Mouse (Mus musculus): Measurements from ENCODE around the gene Tex36. TPM values are rescaled to one million over a fixed set of nuclear protein-coding genes. Genes with fewer than 3 reads are reported as not detected.

Tex36 gene
- total RNA-seq, 1 experiment, result not detected

DNA sequence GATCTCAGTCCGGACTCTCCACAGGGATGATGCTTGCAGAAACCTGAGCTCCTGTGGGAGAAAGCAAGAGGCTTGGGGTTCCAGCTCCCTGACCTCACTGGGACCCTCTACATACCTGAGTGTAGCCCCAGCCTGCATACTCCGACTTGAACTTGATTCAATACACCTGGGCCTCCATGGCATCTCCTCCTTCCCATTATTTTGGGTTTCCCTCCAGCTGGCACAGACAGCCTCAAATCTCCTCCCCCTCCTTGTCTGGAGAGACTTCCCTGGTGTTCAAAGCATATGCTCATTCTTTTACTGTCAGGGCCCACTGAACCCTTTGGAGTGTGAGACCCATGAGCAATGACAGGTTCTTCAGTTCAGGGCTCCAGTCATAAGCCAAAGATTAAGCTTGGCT is 11.0 kb upstream of the Tex36 start:
- no peaks in the 10 kb centered on the region for H3K9me3 ChIP-seq (ENCODE audit: control insufficient read depth, insufficient read depth, low read depth, low read length)
- DNase-seq (ENCODE audit: low read depth, low spot score), result no peak
- H3K9ac ChIP-seq (ENCODE audit: insufficient read depth, low read depth, low read length, poor library complexity, severe bottlenecking), result no peak overlapping the region
- H3K27ac ChIP-seq (ENCODE audit: insufficient read depth, low read depth, low read length, poor library complexity, severe bottlenecking), result no peak overlapping the region
- in situ Hi-C loops (cut with MboI; ENCODE audit: low sequenced_read_pairs in 2 of 2, unreplicated experiment in 2 of 2), result no loop called here
- H3K4me3 ChIP-seq (ENCODE audit: insufficient read depth in 1 of 2, low read depth in 1 of 2, low read length in 2 of 2, poor library complexity in 1 of 2, severe bottlenecking in 1 of 2), result no peak overlapping the region
- TF ChIP-seq ZC3H11A (IDR thresholded peaks at IDR 0.05; ENCODE audit: borderline replicate concordance, low read depth, low read length) (no peak), HCFC1 (IDR thresholded peaks at IDR 0.05; ENCODE audit: borderline replicate concordance, insufficient read depth, low read length) (no peak), ZNF384 (IDR thresholded peaks at IDR 0.05; ENCODE audit: low read depth, low read length) (no peak), CHD2 (IDR thresholded peaks at IDR 0.05; ENCODE audit: low read depth, low read length) (no peak), MAFK (IDR thresholded peaks at IDR 0.05; ENCODE audit: insufficient read depth, low read depth, low read length) (no peak)
- no peaks in the 10 kb centered on the region for H3K4me1 ChIP-seq (ENCODE audit: control insufficient read depth in 2 of 2, insufficient read depth in 2 of 2, low read length in 2 of 2, poor library complexity in 1 of 2)
- H3K36me3 ChIP-seq (ENCODE audit: control insufficient read depth, insufficient read depth, low read length, poor library complexity, severe bottlenecking), result no peaks in the 10 kb centered on the region

GRCm38 (mm10) chr7:133609585-133609984 is 7.6 kb upstream of the Tex36 start:
- Histone ChIP-seq H3K9ac (ENCODE audit: insufficient read depth, low read depth, low read length, poor library complexity, severe bottlenecking) (no peak overlapping the region), H3K4me1 (ENCODE audit: control insufficient read depth in 2 of 2, insufficient read depth in 2 of 2, low read length in 2 of 2, poor library complexity in 1 of 2) (peaks cover 3 to 4% of the 10 kb centered on the region in 2 experiments; a peak in 3 of 4 replicates), H3K27ac (ENCODE audit: insufficient read depth, low read depth, low read length, poor library complexity, severe bottlenecking) (no peak overlapping the region), H3K9me3 (ENCODE audit: control insufficient read depth, insufficient read depth, low read depth, low read length) (no peaks in the 10 kb centered on the region), H3K4me3 (ENCODE audit: insufficient read depth in 1 of 2, low read depth in 1 of 2, low read length in 2 of 2, poor library complexity in 1 of 2, severe bottlenecking in 1 of 2) (no peak overlapping the region), H3K36me3 (ENCODE audit: control insufficient read depth, insufficient read depth, low read length, poor library complexity, severe bottlenecking) (no peaks in the 10 kb centered on the region)
- in situ Hi-C loops (cut with MboI; ENCODE audit: low sequenced_read_pairs in 2 of 2, unreplicated experiment in 2 of 2), result no loop called here
- no peak for DNase-seq (ENCODE audit: low read depth, low spot score)
- TF ChIP-seq CHD2 (IDR thresholded peaks at IDR 0.05; ENCODE audit: low read depth, low read length) (no peak), ZC3H11A (IDR thresholded peaks at IDR 0.05; ENCODE audit: borderline replicate concordance, low read depth, low read length) (no peak), HCFC1 (IDR thresholded peaks at IDR 0.05; ENCODE audit: borderline replicate concordance, insufficient read depth, low read length) (no peak), ZNF384 (IDR thresholded peaks at IDR 0.05; ENCODE audit: low read depth, low read length) (no peak), MAFK (IDR thresholded peaks at IDR 0.05; ENCODE audit: insufficient read depth, low read depth, low read length) (no peak)

GRCm38 (mm10) chr7:133608631-133609340 is 6.8 kb upstream of the Tex36 start:
- H3K36me3 ChIP-seq (ENCODE audit: control insufficient read depth, insufficient read depth, low read length, poor library complexity, severe bottlenecking), result no peaks in the 10 kb centered on the region
- DNase-seq (ENCODE audit: low read depth, low spot score), result no peak
- H3K4me1 ChIP-seq (ENCODE audit: control insufficient read depth in 2 of 2, insufficient read depth in 2 of 2, low read length in 2 of 2, poor library complexity in 1 of 2), result peaks cover 4 to 6% of the 10 kb centered on the region in 2 experiments; a peak in 3 of 4 replicates
- TF ChIP-seq ZC3H11A (IDR thresholded peaks at IDR 0.05; ENCODE audit: borderline replicate concordance, low read depth, low read length) (no peak), HCFC1 (IDR thresholded peaks at IDR 0.05; ENCODE audit: borderline replicate concordance, insufficient read depth, low read length) (no peak), MAFK (IDR thresholded peaks at IDR 0.05; ENCODE audit: insufficient read depth, low read depth, low read length) (no peak), CHD2 (IDR thresholded peaks at IDR 0.05; ENCODE audit: low read depth, low read length) (no peak), ZNF384 (IDR thresholded peaks at IDR 0.05; ENCODE audit: low read depth, low read length) (no peak)
- in situ Hi-C loops (cut with MboI; ENCODE audit: low sequenced_read_pairs in 2 of 2, unreplicated experiment in 2 of 2), result no loop called here
- no peak overlapping the region for H3K27ac ChIP-seq (ENCODE audit: insufficient read depth, low read depth, low read length, poor library complexity, severe bottlenecking)
- no peaks in the 10 kb centered on the region for H3K9me3 ChIP-seq (ENCODE audit: control insufficient read depth, insufficient read depth, low read depth, low read length)
- H3K4me3 ChIP-seq (ENCODE audit: insufficient read depth in 1 of 2, low read depth in 1 of 2, low read length in 2 of 2, poor library complexity in 1 of 2, severe bottlenecking in 1 of 2), result no peak overlapping the region
- no peak overlapping the region for H3K9ac ChIP-seq (ENCODE audit: insufficient read depth, low read depth, low read length, poor library complexity, severe bottlenecking)

DNA sequence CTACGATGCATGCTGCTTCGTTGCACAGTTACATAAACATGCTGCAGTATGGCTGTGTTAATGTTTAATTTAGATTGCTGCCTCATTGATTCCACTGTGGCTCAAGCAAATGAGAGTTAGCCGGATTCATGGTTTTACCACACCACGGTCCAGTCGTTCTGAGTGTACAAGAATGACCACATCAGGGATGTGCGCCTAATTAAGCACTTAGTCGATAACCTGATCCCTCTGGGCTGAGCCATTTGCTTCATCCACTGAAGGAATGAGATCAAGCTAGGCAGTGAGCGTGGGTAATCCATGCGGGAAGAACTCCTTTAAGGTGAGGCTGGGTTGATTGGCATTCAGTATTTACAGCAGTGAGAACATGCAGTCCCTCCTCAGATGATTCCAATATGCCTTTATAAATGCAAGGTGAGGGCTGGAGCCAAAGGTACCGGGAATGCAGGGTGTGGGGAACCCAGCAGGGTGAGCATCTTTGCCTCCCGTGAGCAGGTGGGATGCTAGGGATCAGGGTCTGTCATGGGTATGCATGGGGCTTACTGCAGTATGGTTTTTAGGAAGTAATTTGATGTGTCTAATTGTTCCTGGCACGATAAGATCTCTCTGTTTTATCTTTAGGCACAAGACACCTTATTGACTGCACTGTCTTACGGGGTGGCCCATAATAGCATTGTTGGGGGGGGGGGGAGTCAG is 6.1 kb upstream of the Tex36 start:
- TF ChIP-seq ZNF384 (IDR thresholded peaks at IDR 0.05; ENCODE audit: low read depth, low read length) (no peak), MAFK (IDR thresholded peaks at IDR 0.05; ENCODE audit: insufficient read depth, low read depth, low read length) (no peak), ZC3H11A (IDR thresholded peaks at IDR 0.05; ENCODE audit: borderline replicate concordance, low read depth, low read length) (no peak), HCFC1 (IDR thresholded peaks at IDR 0.05; ENCODE audit: borderline replicate concordance, insufficient read depth, low read length) (no peak), CHD2 (IDR thresholded peaks at IDR 0.05; ENCODE audit: low read depth, low read length) (no peak)
- no peak overlapping the region for H3K27ac ChIP-seq (ENCODE audit: insufficient read depth, low read depth, low read length, poor library complexity, severe bottlenecking)
- H3K9ac ChIP-seq (ENCODE audit: insufficient read depth, low read depth, low read length, poor library complexity, severe bottlenecking), result no peak overlapping the region
- no peaks in the 10 kb centered on the region for H3K9me3 ChIP-seq (ENCODE audit: control insufficient read depth, insufficient read depth, low read depth, low read length)
- H3K4me3 ChIP-seq (ENCODE audit: insufficient read depth in 1 of 2, low read depth in 1 of 2, low read length in 2 of 2, poor library complexity in 1 of 2, severe bottlenecking in 1 of 2), result no peak overlapping the region
- H3K4me1 ChIP-seq (ENCODE audit: control insufficient read depth in 2 of 2, insufficient read depth in 2 of 2, low read length in 2 of 2, poor library complexity in 1 of 2), result peaks cover 4 to 8% of the 10 kb centered on the region in 2 experiments; a peak in 3 of 4 replicates
- DNase-seq (ENCODE audit: low read depth, low spot score), result no peak
- in situ Hi-C loops (cut with MboI; ENCODE audit: low sequenced_read_pairs in 2 of 2, unreplicated experiment in 2 of 2), result no loop called here
- no peaks in the 10 kb centered on the region for H3K36me3 ChIP-seq (ENCODE audit: control insufficient read depth, insufficient read depth, low read length, poor library complexity, severe bottlenecking)

All from ES-E14 (cell line).